Mouse (Mus musculus): ENCODE measurements around the gene Alg10b. TPM values are rescaled to one million over a fixed set of nuclear protein-coding genes. Genes with fewer than 3 reads are reported as not detected.

Alg10b gene
- polyA plus RNA-seq, 1 experiment from 2014 or later, result 48.5 TPM

DNA sequence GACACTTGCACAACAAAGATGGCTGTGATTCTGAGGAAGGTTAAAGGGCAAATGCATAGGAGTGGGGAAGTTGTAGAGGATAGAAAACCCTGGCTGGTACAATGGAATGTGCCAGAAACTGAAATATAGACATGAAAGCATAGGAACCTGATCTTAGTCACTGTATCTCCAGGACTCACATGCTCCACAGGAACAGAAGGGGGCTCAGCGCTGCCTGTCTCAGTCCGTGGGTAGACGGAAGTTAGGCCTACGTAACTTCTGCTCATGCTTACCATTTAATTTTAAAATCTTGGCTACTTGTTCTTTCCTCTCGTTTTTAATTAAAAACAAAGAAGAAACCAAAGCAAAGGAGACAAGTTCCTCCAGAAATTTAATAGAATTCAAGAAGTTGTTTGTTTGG lies 20.0 kb downstream of the Alg10b start:
- Histone ChIP-seq H3K4me2 (ENCODE audit: low read length) (no peak overlapping the region), H3K9me3 (ENCODE audit: control insufficient read depth, low read length) (no peaks in the 10 kb centered on the region), H3K4me3 (replicated peaks; ENCODE audit: low read length) (no peak overlapping the region), H3K27me3 (replicated peaks; ENCODE audit: control insufficient read depth, insufficient read depth, low read length) (no peaks in the 10 kb centered on the region), H3K36me3 (ENCODE audit: control insufficient read depth, insufficient read depth) (no peaks in the 10 kb centered on the region), H3K4me1 (replicated peaks; ENCODE audit: control insufficient read depth, insufficient read depth, low read length) (no peaks in the 10 kb centered on the region), H3K27ac (ENCODE audit: low read length) (no peak overlapping the region), H3K9ac (replicated peaks; ENCODE audit: low read depth, low read length) (no peak overlapping the region)
- no peak for ATAC-seq
- 87% methylated on average over 5 of the region's 5 CpGs for WGBS

DNA sequence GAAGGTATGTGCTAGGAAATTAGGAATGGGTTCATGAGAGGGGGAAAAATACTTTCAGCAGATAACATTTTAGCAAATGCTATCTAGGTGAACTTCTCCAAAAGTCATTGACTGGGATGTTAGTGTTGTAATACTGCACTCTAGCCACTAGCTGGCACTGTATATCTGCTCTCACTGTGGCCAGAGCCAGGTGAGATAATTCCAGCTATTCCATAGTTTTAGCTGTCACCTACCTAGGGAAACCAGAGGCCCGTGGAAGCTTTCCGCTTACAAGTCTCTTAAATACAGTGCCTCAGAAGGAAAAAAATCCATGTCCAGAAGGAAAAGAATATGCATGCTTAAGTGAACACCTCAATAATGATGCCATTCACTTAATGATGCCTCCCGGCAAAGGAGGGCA lies 25.6 kb downstream of the Alg10b start:
- H3K4me3 ChIP-seq (replicated peaks; ENCODE audit: low read length), result no peak overlapping the region
- H3K9ac ChIP-seq (replicated peaks; ENCODE audit: low read depth, low read length), result no peak overlapping the region
- H3K4me2 ChIP-seq (ENCODE audit: low read length), result no peak overlapping the region
- ATAC-seq, result no peak
- no peaks in the 10 kb centered on the region for H3K4me1 ChIP-seq (replicated peaks; ENCODE audit: control insufficient read depth, insufficient read depth, low read length)
- H3K27ac ChIP-seq (ENCODE audit: low read length), result no peak overlapping the region
- no peaks in the 10 kb centered on the region for H3K36me3 ChIP-seq (ENCODE audit: control insufficient read depth, insufficient read depth)
- no peaks in the 10 kb centered on the region for H3K27me3 ChIP-seq (replicated peaks; ENCODE audit: control insufficient read depth, insufficient read depth, low read length)
- no peaks in the 10 kb centered on the region for H3K9me3 ChIP-seq (ENCODE audit: control insufficient read depth, low read length)
- 54% methylated on average over 3 of the region's 3 CpGs for WGBS

- H3K9ac ChIP-seq (replicated peaks; ENCODE audit: low read depth, low read length), result no peak overlapping the region
- H3K4me1 ChIP-seq (replicated peaks; ENCODE audit: control insufficient read depth, insufficient read depth, low read length), result no peaks in the 10 kb centered on the region
- H3K9me3 ChIP-seq (ENCODE audit: control insufficient read depth, low read length), result no peaks in the 10 kb centered on the region
- H3K36me3 ChIP-seq (ENCODE audit: control insufficient read depth, insufficient read depth), result no peaks in the 10 kb centered on the region
- H3K27ac ChIP-seq (ENCODE audit: low read length), result no peak overlapping the region
- no peak overlapping the region for H3K4me3 ChIP-seq (replicated peaks; ENCODE audit: low read length)
- no peak for ATAC-seq
- WGBS, result 85% methylated on average over 7 of the region's 7 CpGs
- no peaks in the 10 kb centered on the region for H3K27me3 ChIP-seq (replicated peaks; ENCODE audit: control insufficient read depth, insufficient read depth, low read length)
- no peak overlapping the region for H3K4me2 ChIP-seq (ENCODE audit: low read length)
Observed at GRCm38 (mm10) chr15:90282876-90283275, 58.8 kb downstream of the Alg10b start.

Small RNA genes within 50 kb of the gene (microRNA-seq; reads per million reads assigned to microRNA genes)
- gene Mir7648, result not detected
